Mouse (Mus musculus) lung, postnatal 0 days (tissue): ENCODE measurements around the gene Rnf113a2.

Experiments
- CTCF ChIP-seq: IDR thresholded peaks from 2 replicates; pipeline ENCODE4 v1.5.1; 2016; ENCODE audit warnings: antibody characterized with exemption, mild to moderate bottlenecking
- EP300 ChIP-seq: IDR thresholded peaks from 2 replicates; pipeline ENCODE4 v1.6.1; 2016; ENCODE audit warnings: antibody characterized with exemption, mild to moderate bottlenecking, control low read depth

DNA sequence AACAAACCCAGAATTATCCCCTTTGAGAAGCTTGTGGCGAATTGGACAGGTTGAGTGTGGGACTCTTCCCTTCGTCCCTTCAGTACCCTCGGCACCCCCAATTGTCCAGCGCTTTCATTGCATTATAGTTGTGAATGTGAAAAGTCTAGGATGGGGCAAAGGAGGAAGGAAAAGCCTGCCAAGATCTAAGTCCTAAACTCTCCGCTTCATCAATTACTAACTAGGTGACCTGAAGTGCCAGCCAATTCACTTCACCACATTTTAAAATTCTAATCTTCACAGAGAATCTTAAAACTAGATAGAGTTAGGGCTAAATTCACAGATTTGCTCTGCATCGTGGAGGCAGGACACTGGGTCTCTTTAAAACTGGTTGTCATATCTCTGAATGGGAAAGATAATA lies 31.2 kb downstream of the Rnf113a2 start:
- TF ChIP-seq CTCF: no peak
- no peak for TF ChIP-seq EP300
